Mouse (Mus musculus) brain, embryonic 14.5 days (tissue): ENCODE measurements at regions not wholly inside any gene's neighbourhood (a gene's known extent, or its start where the extent isn't known, plus 50 kb on each side); places are given as distances from the start of the nearest gene placed in this dataset.

Source experiments
- DNase-seq: peaks from one replicate; pipeline ENCODE4 v3.0.0-alpha.2; 2011; ENCODE audit warnings: low read depth
- CTCF ChIP-seq: fragments of 200-500 bp; IDR thresholded peaks from 2 replicates; pipeline ENCODE4 v1.5.1; 2012; ENCODE audit warnings: inconsistent platforms, mild to moderate bottlenecking, moderate library complexity, borderline replicate concordance; ENCODE audit not compliant: insufficient read depth, insufficient read length; ENCODE audit errors: extremely low read depth
- POLR2A ChIP-seq: fragments of 200-500 bp; IDR thresholded peaks from 2 replicates; pipeline ENCODE4 v1.6.1; 2012; ENCODE audit warnings: mild to moderate bottlenecking, inconsistent platforms, borderline replicate concordance; ENCODE audit not compliant: poor library complexity, insufficient read depth, insufficient read length, severe bottlenecking; ENCODE audit errors: extremely low read depth

GRCm38 (mm10) chr12:96748868-96749615 lies 1057.0 kb downstream of the Flrt2 start:
- TF ChIP-seq POLR2A (no peak), CTCF (no peak)
- no peak for DNase-seq

- peak; percentile 49 for DNase-seq
Observed at GRCm38 (mm10) chr12:96754714-96755113, 1062.7 kb downstream of the Flrt2 start.

DNA sequence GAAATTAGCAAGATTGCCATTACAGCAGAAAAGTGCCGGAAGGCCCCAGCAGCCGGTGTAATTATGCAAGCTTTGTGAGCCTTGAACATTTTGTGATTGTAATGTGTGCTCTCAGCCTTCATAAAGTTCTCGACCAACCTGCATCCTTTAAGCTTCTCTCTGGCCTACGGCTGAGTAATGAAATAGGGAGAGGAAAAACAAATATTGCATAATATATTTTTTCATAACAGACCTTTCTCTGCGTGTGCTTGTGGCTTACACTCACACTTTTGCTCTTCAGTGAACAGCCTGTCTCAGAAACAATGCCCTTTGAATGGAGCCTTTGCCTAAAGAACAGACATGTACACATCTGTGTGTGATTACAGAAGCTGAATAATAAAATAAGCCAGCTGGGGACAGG lies 1071.1 kb downstream of the Flrt2 start:
- DNase-seq = peak; percentile 28
- TF ChIP-seq POLR2A = no peak
- no peak for TF ChIP-seq CTCF

More at GRCm38 (mm10) chr12:96754714-96755113, 1062.7 kb downstream of the Flrt2 start:
- TF ChIP-seq CTCF (no peak), POLR2A (no peak)

DNA sequence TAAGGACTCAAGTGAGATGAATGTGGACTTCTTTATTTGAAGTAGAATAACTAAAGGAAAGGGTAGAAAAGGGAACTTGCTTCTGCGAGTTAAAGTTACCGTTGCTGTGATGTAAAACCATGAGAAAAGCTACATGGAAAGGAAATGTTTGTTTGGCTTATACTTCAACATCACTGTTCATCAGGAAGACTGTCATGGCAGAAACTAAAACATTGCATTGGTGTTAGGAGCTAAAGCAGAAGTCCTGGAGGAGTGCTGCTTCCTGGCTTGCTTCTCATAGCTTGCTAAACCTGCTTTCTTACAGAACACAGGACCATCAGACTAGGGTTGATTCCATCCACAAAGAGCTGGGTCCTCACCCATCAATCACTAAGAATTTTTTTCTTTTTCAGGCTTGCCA lies 1071.6 kb downstream of the Flrt2 start:
- no peak for DNase-seq
- TF ChIP-seq CTCF (no peak), POLR2A (no peak)

- TF ChIP-seq CTCF (no peak), POLR2A (no peak)
- no peak for DNase-seq
Observed at GRCm38 (mm10) chr12:96764186-96764585, 1072.2 kb downstream of the Flrt2 start.

DNA sequence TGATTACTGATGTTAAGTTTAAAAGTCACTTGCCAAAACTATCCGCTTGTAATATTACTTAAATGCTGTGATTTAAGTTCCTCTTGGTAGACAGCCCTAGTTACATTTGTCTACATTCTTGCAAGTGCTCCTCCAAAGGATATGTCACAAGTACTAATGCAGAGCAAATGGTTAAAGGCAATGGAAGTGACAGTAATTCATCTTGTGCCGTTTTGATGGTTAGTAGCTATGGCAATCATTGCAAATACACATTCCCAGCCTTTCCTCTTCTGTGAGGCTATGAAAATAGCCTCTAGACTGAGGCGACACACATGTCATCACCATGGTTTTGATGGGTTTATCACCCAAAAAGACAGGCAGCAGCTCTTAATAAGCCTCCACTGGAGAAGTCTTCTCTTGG lies 1079.2 kb downstream of the Flrt2 start:
- TF ChIP-seq CTCF = no peak
- no peak for TF ChIP-seq POLR2A
- DNase-seq = no peak

GRCm38 (mm10) chr12:96821376-96821775 lies 1129.3 kb downstream of the Flrt2 start:
- TF ChIP-seq CTCF = no peak
- TF ChIP-seq POLR2A = no peak
- DNase-seq = peak; percentile 60

GRCm38 (mm10) chr12:96828415-96828814 lies 1136.4 kb downstream of the Flrt2 start:
- DNase-seq = no peak

More at GRCm38 (mm10) chr12:96828415-96828814, 1136.4 kb downstream of the Flrt2 start:
- TF ChIP-seq POLR2A (no peak), CTCF (no peak)
